Mouse (Mus musculus) retina, embryonic 14.5 days (tissue): Measurements from ENCODE around the gene Tmprss11e.

Experiments
- DNase-seq: peaks from one replicate; pipeline ENCODE4 v3.0.0-alpha.2; 2015; ENCODE audit warnings: low spot score

Gene Tmprss11e

DNA sequence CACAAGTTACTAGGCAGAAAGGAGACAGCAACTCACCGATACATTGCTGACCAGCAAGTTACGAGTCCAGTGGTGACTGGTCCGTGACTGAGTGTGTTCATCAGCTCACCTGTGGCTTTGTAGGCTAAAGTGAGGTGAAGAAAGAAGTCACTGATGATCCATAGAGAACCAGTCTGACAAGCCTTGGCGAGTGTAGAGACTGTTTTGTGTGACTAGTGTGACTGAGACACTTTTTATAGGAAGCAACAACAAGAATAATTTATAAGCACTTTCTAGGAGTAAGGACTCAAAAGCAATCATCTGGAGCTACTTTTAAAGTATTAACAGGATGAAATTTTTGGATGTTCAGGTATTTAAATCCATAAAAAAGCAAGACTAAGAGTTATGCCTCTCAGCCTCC is at the start of gene Tmprss11e:
TSS of gene Tmprss11e (minus strand) at position 101 of the 400 bp plus-strand sequence.
- DNase-seq: no peak

GRCm38 (mm10) chr5:86792807-86793206 is 47.2 kb upstream of the Tmprss11e start:
- no peak for DNase-seq

DNA sequence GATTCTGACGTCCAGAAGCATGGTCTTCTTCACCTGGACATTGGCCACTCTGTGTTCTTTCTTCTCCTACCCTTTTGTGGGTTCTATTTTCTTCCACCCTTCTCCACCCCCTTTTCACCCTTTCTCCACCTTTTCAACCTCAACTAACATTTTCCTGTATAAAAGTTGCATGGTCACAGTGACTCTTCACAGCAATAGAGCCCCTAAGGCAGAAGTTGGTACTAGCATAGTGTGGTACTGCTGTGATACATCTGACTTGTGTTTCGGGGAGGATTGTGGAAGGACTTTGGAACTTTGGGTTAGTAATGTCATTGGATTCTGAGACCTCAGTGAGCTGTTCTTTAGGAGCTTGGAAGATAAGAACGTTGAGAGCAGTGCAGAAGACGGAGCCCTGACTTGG is 46.6 kb upstream of the Tmprss11e start:
- no peak for DNase-seq

GRCm38 (mm10) chr5:86789954-86790353 is 44.3 kb upstream of the Tmprss11e start:
- DNase-seq: no peak

GRCm38 (mm10) chr5:86786798-86787197 is 41.2 kb upstream of the Tmprss11e start:
- no peak for DNase-seq

DNA sequence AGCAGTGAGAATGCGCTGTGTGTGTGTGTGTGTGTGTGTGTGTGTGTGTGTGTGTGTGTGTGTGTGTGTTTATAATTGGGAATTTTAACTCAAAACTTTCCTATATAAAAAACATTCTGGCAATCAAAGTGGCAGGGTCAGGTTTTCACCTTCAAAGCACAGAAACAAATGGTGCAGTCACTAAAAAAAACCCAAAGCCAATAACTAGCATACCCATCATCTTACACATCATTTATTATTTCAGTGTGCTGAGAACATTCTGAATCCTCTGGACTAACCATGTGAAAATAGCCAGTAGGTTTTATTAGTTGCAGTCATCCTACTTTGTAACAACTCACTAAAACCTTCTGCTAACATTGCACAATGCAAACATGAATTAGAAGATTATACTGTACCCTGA is 38.6 kb upstream of the Tmprss11e start:
- no peak for DNase-seq

DNA sequence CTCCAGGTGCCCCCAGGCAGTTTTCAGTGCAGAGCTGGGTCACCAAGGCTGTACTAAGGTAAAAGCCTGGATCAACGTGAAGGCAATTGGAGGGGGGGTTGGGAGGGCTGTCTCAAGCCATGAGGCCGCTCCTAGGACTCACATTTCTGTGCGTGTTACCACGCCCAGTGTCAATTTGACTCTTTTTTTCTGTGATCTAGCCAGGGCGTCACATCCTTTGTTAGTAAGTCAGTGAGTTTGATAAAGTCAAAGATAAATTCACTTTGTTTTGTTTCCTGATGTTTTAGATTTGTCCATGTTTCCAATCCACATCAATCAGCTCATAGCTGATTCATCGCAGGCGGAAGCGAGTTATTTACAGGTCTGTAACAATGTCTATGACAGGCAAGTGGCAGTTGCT is 37.4 kb upstream of the Tmprss11e start:
- DNase-seq: no peak

- DNase-seq: no peak
Measured at GRCm38 (mm10) chr5:86778471-86778870, 32.9 kb upstream of the Tmprss11e start.

DNA sequence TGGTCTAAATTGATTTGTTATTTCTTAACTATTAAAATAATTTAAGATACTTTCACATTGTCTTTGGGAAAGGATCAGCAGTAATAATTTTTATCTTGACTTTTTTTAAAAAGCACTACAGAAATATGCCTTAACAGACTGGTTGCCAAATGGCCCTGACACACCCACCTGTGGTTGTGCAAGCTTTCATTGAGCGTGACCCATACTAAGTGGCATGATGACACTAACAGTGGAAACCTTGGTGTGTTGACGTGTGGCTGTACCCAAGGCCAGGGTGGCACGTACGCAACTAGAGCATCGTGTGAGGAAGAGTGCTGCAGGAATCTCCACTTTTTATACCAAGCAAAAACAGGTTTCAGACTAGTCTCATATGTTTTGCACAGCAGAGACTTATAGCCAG is 31.3 kb upstream of the Tmprss11e start:
- no peak for DNase-seq

- no peak for DNase-seq
Measured at GRCm38 (mm10) chr5:86771010-86771409, 25.4 kb upstream of the Tmprss11e start.

GRCm38 (mm10) chr5:86769015-86769658 is 23.5 kb upstream of the Tmprss11e start:
- no peak for DNase-seq

DNA sequence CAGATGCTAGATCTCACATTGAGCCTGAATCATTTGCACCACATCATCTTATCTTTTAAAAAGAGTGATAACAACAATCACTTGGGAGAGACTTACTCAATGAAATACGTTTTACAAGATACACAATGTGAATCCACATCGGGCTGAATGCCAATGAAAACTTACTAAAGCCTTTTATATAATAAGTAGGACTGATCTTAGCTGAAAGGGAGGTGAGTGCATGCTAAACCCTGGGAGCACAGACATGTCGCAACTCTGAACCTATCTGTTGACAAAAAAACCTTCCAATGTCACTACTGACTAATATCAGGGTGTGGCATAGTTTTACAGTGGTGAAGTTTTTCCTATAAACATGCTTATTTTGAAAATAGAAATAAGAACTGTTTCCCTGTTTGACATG is 2.8 kb downstream of the Tmprss11e start:
- no peak for DNase-seq

DNA sequence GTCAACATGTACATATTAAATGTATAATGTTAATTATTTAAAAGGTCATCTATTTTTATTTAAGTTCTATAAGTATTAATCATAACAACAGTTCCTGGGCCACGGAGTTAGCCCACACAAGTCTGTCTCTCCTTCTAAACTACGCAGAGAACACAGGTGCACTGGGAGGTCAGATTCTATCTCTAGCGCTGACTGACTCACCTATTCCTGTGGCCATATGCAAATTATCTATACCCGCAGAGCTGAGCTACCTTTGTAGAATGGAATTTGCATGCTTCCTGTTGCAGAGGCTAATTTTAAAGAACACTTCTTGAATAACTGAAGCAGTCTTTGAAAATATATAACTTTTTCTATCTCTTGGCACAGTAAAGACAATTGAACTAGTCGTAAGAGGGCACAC is 4.5 kb downstream of the Tmprss11e start:
- DNase-seq: no peak

GRCm38 (mm10) chr5:86735808-86736207 is 9.8 kb downstream of the Tmprss11e start:
- DNase-seq: no peak

GRCm38 (mm10) chr5:86730587-86730986 is 15.0 kb downstream of the Tmprss11e start:
- peak; percentile 86 for DNase-seq

- no peak for DNase-seq
Measured at GRCm38 (mm10) chr5:86728574-86728973, 17.0 kb downstream of the Tmprss11e start.

GRCm38 (mm10) chr5:86727033-86727432 is 18.6 kb downstream of the Tmprss11e start:
- DNase-seq: no peak

DNA sequence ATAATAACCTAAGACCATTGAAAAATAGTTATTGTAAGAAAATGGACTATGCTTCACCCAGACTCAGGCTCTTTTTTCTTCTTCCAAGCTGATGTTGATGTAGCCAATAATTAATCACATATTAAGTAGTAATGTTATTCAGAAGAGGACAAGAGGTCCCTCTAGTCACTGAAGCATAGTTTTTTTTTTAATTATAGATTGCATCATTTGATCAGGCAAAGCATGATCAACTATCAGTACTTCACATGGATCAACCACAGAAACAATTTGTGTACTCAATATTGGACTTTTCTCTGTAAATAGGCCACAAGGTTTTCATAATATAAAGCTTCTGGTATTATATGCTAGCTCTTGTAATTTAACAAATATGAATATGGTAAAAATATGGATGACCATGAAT is 20.6 kb downstream of the Tmprss11e start:
- no peak for DNase-seq

- DNase-seq: peak; percentile 54
Measured at GRCm38 (mm10) chr5:86722820-86723460, 22.7 kb downstream of the Tmprss11e start.

GRCm38 (mm10) chr5:86714967-86715366 is 30.6 kb downstream of the Tmprss11e start:
- no peak for DNase-seq

GRCm38 (mm10) chr5:86704923-86705322 is 40.7 kb downstream of the Tmprss11e start:
- DNase-seq: no peak

GRCm38 (mm10) chr5:86684667-86685066 is 60.9 kb downstream of the Tmprss11e start:
- DNase-seq: peak; percentile 66

GRCm38 (mm10) chr5:86676262-86676661 is 69.4 kb downstream of the Tmprss11e start, which contains the start of gene Tmprss11b:
Gene Tmprss11b, minus strand, starts transcription at chr5:86676362.
- DNase-seq: no peak
